Mouse (Mus musculus): ENCODE data around the gene Fgfr2. TPM values are rescaled to one million over a fixed set of nuclear protein-coding genes. Genes with fewer than 3 reads are reported as not detected.

Gene Fgfr2
- polyA plus RNA-seq, 1 experiment from 2014 or later = 104 TPM

DNA sequence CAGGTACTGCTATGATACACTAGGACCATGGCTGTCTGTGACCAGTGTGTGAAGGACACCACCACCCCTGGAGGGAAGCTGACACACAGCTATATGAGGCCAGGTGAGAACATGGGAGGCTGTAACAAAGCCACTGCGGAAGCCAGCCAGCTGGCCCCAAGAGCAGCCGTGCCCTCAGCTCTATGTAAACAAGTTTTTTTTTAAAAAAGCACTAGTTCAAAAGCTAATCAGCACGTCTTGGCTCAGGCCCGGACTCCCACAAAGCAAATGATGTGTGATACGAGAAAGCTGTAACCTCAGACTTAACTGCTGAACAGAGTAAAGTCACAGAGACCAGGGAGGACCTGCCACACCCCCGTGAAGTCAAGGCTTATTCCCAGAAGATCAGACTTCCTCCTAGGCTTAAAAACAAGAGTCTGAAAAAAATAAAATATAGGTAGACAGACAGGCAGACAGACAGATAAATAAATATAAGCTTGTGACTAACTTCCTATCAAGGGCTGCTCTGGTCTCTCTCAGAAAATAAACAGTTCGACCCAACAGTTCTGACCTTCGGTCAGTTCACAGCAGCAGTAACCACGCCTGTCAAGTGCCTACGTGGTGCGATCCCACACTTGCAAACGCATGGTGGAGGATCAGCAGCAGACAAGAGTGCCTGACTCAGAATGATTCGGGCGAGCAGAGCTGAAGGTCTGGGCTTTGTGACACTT is 836.4 kb downstream of the Fgfr2 start:
- no peak overlapping the region for H3K4me3 ChIP-seq (replicated peaks)
- no peaks in the 10 kb centered on the region for H3K27me3 ChIP-seq (replicated peaks)
- H3K4me2 ChIP-seq = peak overlapping the region; percentile 29
- H3K27ac ChIP-seq = peak overlapping the region; percentile 89
- H3K9me3 ChIP-seq = no peaks in the 10 kb centered on the region
- H3K9ac ChIP-seq = no peak overlapping the region
- peaks cover 71% of the 10 kb centered on the region for H3K4me1 ChIP-seq
- H3K36me3 ChIP-seq = no peaks in the 10 kb centered on the region
- ATAC-seq (ENCODE audit: insufficient read depth, low FRiP score, low read depth) = peak; percentile 83
- WGBS = 13% methylated on average over 14 of the region's 14 CpGs

DNA sequence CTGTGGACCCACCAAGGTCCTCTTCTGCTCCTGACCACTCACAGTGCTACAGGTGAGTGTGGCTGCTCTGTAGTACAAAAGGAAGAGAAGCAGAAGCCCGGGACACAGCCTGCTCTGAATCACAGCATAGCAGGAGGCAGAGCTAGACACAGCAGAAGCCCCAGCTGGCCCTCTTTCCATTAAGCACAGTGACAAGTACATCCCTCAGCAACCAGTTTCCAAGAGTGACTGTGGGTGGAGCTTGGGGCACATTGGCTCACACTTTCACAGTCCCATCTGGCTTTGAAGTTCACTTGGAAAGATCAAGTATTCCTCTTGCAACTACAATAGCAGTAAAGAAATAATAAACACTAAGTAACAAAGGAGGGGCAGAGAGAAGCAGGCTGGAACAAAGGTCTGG is 838.4 kb downstream of the Fgfr2 start:
- no peak overlapping the region for H3K4me3 ChIP-seq (replicated peaks)
- ATAC-seq (ENCODE audit: insufficient read depth, low FRiP score, low read depth) = no peak
- no peaks in the 10 kb centered on the region for H3K36me3 ChIP-seq
- no peak overlapping the region for H3K4me2 ChIP-seq
- peaks cover 65% of the 10 kb centered on the region for H3K4me1 ChIP-seq
- no peaks in the 10 kb centered on the region for H3K27me3 ChIP-seq (replicated peaks)
- 27% methylated on average over 1 of the region's 1 CpGs for WGBS
- H3K9me3 ChIP-seq = no peaks in the 10 kb centered on the region
- H3K9ac ChIP-seq = no peak overlapping the region
- H3K27ac ChIP-seq = peak overlapping the region; percentile 89; the same call in 1 of the 2 replicates

DNA sequence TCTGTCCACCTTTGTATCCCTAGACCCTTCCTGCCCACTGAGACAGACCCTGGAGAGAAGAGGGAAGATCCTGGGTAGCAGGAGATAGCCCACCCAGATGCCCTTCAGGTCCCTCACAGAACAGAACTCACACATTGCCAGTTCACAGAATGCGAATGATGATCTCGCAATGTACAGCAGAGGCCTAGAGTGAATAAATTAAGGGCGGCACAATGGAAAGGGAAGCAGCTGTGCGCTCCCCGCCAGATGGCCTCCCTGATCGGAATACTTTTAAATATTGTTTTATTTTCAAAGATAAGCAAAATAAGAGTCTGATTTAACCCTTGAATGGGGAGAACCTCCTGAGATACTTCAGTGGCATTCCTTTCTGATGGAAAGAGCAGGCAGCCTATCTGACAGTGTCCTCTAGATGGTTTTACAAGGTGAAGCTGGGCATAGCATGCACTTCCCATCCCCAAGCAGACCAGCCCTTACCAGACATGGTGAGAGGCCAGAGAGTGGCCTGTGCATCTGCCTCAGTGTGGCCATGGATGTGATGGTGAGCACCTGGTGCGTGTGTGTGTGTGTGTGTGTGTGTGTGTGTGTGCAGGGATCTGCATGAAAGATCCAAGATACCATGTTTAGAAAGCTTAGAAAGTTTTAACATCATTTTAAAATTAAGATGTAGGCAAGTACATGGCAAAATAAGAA is 839.0 kb downstream of the Fgfr2 start:
- Histone ChIP-seq H3K4me2 (no peak overlapping the region), H3K36me3 (no peaks in the 10 kb centered on the region), H3K9me3 (no peaks in the 10 kb centered on the region), H3K4me3 (replicated peaks) (no peak overlapping the region), H3K4me1 (peaks cover 61% of the 10 kb centered on the region), H3K9ac (no peak overlapping the region), H3K27ac (peak overlapping the region; percentile 89), H3K27me3 (replicated peaks) (no peaks in the 10 kb centered on the region)
- WGBS = 43% methylated on average over 7 of the region's 7 CpGs
- ATAC-seq (ENCODE audit: insufficient read depth, low FRiP score, low read depth) = no peak

DNA sequence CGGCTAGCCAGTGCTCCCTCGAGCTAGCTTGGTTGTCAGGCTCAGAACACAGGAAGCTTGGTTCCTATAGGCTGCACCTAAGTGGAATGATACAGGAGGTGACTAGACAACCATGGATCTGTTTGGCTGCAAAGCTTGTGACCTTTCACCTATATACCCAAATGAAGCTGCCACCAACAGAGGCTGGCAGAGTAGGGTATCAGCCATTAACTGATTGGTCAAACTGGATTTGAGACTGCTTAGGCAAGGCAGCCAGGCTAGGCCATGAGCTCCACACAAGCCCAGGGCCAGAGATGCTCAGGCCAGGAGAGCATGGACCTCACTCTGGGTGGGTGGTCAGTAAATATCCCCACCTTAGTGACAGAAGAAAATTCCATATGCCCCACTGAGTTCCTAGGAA is 840.6 kb downstream of the Fgfr2 start:
- ATAC-seq (ENCODE audit: insufficient read depth, low FRiP score, low read depth) = no peak
- Histone ChIP-seq H3K27ac (no peak overlapping the region), H3K4me1 (peaks cover 47% of the 10 kb centered on the region), H3K4me2 (no peak overlapping the region), H3K36me3 (no peaks in the 10 kb centered on the region), H3K4me3 (replicated peaks) (no peak overlapping the region), H3K27me3 (replicated peaks) (no peaks in the 10 kb centered on the region), H3K9ac (no peak overlapping the region), H3K9me3 (no peaks in the 10 kb centered on the region)
- WGBS = 81% methylated on average over 2 of the region's 2 CpGs

DNA sequence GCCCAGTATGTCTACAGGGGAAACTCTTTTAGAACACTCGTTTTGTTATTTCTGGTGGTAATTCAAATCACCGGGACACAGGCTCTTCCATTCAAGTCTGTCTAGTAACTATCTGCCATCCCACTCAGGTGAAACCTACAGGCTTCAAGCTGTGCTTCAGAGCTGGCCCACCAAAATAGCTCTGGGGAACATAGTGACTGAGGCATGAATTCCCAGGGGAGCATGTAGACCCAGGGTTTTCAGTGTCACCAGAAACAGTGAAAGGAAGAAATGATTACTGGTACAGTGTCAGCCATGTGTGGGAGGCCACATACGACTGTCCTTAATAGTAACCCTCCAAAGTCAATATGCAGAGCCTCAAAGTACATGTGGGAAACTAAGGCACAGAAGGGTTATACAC is 841.0 kb downstream of the Fgfr2 start:
- whole genome bisulfite sequencing = 84% methylated on average over 3 of the region's 3 CpGs
- Histone ChIP-seq H3K9ac (no peak overlapping the region), H3K27me3 (replicated peaks) (no peaks in the 10 kb centered on the region), H3K36me3 (no peaks in the 10 kb centered on the region), H3K27ac (no peak overlapping the region), H3K4me3 (replicated peaks) (no peak overlapping the region), H3K4me1 (peaks cover 43% of the 10 kb centered on the region), H3K9me3 (no peaks in the 10 kb centered on the region), H3K4me2 (no peak overlapping the region)
- no peak for ATAC-seq (ENCODE audit: insufficient read depth, low FRiP score, low read depth)

DNA sequence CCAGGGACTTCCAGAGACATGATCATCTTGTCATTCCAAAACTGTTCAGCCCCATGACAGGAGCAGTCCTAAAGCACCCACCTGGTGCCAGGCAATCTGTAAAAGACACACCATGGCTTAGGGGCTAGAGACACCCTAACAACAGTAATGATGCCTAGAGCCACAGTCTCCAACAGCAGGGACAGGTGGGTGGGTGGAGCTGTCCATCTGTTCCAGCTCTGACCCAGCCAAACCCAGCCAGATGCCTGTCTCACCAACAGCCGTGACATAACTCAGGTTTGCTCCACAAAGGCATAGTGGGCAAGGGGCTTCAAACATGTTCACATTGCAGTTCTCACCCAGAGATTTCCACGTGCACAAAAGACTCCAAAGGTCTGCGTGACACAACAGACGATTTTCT is 841.4 kb downstream of the Fgfr2 start:
- H3K9me3 ChIP-seq = no peaks in the 10 kb centered on the region
- no peak overlapping the region for H3K9ac ChIP-seq
- H3K27me3 ChIP-seq (replicated peaks) = no peaks in the 10 kb centered on the region
- ATAC-seq (ENCODE audit: insufficient read depth, low FRiP score, low read depth) = no peak
- WGBS = 78% methylated on average over 4 of the region's 4 CpGs
- H3K4me1 ChIP-seq = peaks cover 40% of the 10 kb centered on the region
- no peak overlapping the region for H3K27ac ChIP-seq
- no peak overlapping the region for H3K4me3 ChIP-seq (replicated peaks)
- no peak overlapping the region for H3K4me2 ChIP-seq
- H3K36me3 ChIP-seq = no peaks in the 10 kb centered on the region

DNA sequence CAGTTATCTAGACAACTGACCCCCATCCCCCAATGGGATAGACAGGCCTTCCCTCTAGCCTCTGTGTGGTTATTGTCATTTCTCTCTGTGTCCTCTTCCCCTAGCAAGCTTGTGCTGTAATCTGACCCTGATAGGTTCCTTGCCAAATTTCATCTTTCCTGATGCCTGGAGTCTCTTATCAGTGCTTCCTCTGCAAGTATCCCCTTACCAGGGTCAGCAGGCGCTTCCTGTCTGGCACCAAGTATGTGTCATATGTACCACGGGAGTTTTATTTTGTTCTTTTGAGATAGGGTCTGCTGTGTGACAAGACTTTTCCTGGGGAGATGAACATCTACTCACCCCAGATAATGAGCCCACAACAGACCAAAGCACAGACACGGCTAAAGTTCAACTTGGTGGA is 844.5 kb downstream of the Fgfr2 start:
- H3K9ac ChIP-seq = no peak overlapping the region
- H3K27me3 ChIP-seq (replicated peaks) = no peaks in the 10 kb centered on the region
- H3K4me1 ChIP-seq = peaks cover 10% of the 10 kb centered on the region
- no peak for ATAC-seq (ENCODE audit: insufficient read depth, low FRiP score, low read depth)
- H3K9me3 ChIP-seq = no peaks in the 10 kb centered on the region
- no peak overlapping the region for H3K4me2 ChIP-seq
- no peak overlapping the region for H3K27ac ChIP-seq
- no peaks in the 10 kb centered on the region for H3K36me3 ChIP-seq
- H3K4me3 ChIP-seq (replicated peaks) = no peak overlapping the region
- 59% methylated on average over 3 of the region's 3 CpGs for WGBS

DNA sequence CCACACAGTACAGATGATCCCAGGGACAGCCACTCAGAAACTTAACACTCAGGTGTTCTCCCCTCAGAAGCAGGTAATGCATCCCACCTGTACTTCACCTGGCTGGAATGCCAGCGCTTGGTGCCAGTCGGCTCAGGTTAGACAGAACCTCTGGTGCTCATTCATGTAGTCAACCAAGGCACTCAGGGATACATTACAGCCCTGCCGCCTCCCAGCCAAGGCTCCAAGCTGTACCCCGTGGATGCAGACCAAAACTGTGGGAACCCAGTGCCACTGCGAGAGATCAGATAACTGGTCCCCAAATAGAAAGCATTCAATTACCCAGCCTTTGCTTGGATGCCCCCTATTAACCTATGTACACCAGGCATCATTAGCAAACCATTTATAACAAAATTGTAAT is 846.9 kb downstream of the Fgfr2 start:
- no peak overlapping the region for H3K4me3 ChIP-seq (replicated peaks)
- no peaks in the 10 kb centered on the region for H3K4me1 ChIP-seq
- H3K27me3 ChIP-seq (replicated peaks) = no peaks in the 10 kb centered on the region
- H3K27ac ChIP-seq = no peak overlapping the region
- no peaks in the 10 kb centered on the region for H3K36me3 ChIP-seq
- 87% methylated on average over 5 of the region's 5 CpGs for WGBS
- no peaks in the 10 kb centered on the region for H3K9me3 ChIP-seq
- no peak for ATAC-seq (ENCODE audit: insufficient read depth, low FRiP score, low read depth)
- H3K9ac ChIP-seq = no peak overlapping the region
- H3K4me2 ChIP-seq = no peak overlapping the region

DNA sequence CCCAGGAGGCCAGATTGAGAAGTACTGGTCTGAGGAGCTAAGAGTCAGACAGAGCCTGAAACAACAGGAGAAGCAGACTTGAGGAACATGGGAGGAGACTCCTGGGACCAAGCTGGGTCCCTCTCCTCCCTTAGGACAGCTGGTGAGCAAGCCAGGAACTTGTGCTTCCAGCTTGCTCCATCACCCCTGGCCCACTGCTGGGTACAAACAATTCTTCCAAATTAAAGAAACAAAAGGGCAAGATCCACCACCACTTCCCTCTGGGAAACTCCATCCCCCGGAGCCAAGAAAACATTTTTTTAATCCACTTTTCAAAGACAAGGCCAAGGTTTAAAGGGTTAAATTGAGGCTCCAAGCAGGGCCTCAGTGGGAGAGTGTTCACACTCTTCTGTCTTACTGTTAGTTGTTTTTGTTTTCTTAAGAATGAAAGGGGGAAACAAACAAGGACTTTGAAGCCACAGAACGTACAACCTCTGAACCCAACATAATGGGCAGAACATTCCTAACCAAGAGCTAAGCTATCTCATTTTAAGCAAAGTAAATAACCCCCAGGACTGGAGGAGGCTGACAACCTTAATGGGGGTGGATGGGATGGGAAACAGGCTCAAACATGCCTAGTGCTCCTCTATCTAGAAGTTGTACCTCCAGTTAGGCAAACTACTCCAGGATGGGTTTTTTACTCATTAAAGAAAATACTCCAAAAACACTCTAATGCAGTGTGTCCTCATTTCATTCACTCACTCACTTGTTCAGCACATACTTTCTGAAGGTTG is 849.2 kb downstream of the Fgfr2 start:
- Histone ChIP-seq H3K9ac (no peak overlapping the region), H3K4me1 (no peaks in the 10 kb centered on the region), H3K27ac (no peak overlapping the region), H3K9me3 (no peaks in the 10 kb centered on the region), H3K36me3 (peaks cover 1% of the 10 kb centered on the region; the same call in 1 of the 2 replicates), H3K4me3 (replicated peaks) (no peak overlapping the region), H3K27me3 (replicated peaks) (no peaks in the 10 kb centered on the region), H3K4me2 (no peak overlapping the region)
- no peak for ATAC-seq (ENCODE audit: insufficient read depth, low FRiP score, low read depth)
- 68% methylated on average over 2 of the region's 2 CpGs for WGBS

DNA sequence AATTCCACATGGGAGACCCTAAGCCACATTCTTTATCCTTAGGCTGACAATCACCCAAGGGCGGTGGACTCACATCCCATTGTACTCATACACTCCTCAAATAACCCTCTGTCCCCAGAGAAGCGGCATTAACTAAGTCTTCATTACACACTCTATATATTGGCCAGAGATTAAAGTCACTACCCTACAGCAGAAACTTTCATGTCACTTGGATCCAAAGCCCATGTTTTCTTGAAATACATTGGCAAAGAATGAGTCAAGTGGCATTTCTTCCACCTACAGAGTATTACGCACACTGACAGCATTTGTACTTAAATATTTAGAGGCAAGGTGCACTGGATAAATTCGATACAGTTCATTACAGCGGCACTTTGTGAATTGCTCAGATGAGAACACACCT is 850.2 kb downstream of the Fgfr2 start:
- WGBS = 95% methylated on average over 5 of the region's 5 CpGs
- Histone ChIP-seq H3K4me3 (replicated peaks) (no peak overlapping the region), H3K27me3 (replicated peaks) (no peaks in the 10 kb centered on the region), H3K36me3 (peaks cover 4% of the 10 kb centered on the region; the same call in 1 of the 2 replicates), H3K27ac (no peak overlapping the region), H3K9ac (no peak overlapping the region), H3K9me3 (no peaks in the 10 kb centered on the region), H3K4me2 (no peak overlapping the region), H3K4me1 (no peaks in the 10 kb centered on the region)
- no peak for ATAC-seq (ENCODE audit: insufficient read depth, low FRiP score, low read depth)

DNA sequence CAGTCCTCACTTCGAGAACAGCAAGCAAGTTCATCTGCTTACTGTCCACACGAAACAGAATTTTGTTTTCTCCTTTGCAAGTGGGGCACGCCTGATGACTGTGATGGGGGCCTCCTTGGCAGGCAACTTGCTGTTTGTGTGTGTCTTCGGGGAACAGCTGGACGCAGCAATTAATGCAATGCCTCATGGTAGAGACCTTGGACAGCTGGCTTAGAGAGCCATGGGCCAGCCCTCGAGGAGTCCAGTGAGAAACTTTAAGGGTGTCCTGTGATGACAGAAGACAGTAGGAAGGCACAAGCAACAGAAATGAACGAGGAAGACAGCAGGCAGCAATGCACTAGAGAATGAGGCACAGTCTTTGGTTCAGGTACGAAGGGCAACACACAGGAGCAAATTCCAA is 852.8 kb downstream of the Fgfr2 start:
- 61% methylated on average over 8 of the region's 8 CpGs for WGBS
- no peak overlapping the region for H3K4me2 ChIP-seq
- no peaks in the 10 kb centered on the region for H3K27me3 ChIP-seq (replicated peaks)
- H3K4me1 ChIP-seq = no peaks in the 10 kb centered on the region
- no peak overlapping the region for H3K9ac ChIP-seq
- peaks cover 8% of the 10 kb centered on the region; the same call in 1 of the 2 replicates for H3K36me3 ChIP-seq
- no peak for ATAC-seq (ENCODE audit: insufficient read depth, low FRiP score, low read depth)
- no peak overlapping the region for H3K27ac ChIP-seq
- H3K4me3 ChIP-seq (replicated peaks) = no peak overlapping the region
- H3K9me3 ChIP-seq = no peaks in the 10 kb centered on the region

DNA sequence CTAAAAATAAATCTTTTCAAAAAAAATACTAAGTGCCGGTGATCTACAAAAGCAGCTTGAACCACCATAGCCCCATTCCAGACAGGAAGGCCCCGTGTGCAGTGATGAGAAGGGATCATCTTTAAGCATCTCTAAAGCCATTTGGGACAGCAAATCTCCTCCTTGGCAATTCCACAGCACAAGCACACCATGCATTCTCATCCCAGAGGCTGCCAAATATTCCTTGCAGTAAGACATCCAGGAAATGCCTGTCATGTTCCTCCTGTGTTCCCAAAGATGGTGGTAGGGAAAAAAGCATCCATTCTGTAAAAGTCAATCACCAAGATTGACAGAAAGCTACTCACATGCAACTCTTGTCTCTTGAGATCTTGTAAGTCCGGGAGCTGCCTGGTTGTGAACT is 853.5 kb downstream of the Fgfr2 start:
- no peak overlapping the region for H3K4me2 ChIP-seq
- H3K36me3 ChIP-seq = peaks cover 8% of the 10 kb centered on the region; the same call in 1 of the 2 replicates
- no peaks in the 10 kb centered on the region for H3K4me1 ChIP-seq
- no peak overlapping the region; the same call in 1 of the 2 replicates for H3K27ac ChIP-seq
- no peaks in the 10 kb centered on the region for H3K9me3 ChIP-seq
- H3K4me3 ChIP-seq (replicated peaks) = no peak overlapping the region
- no peak for ATAC-seq (ENCODE audit: insufficient read depth, low FRiP score, low read depth)
- H3K9ac ChIP-seq = no peak overlapping the region
- H3K27me3 ChIP-seq (replicated peaks) = no peaks in the 10 kb centered on the region
- WGBS = 70% methylated on average over 3 of the region's 3 CpGs
